Mouse (Mus musculus) bone marrow, adult 2 months (tissue): ENCODE data around the gene Trir.

ENCODE experiments used
- CTCF ChIP-seq: fragments of 200-500 bp; IDR thresholded peaks from 2 replicates; pipeline ENCODE4 v1.5.1; 2011; ENCODE audit warnings: low read length, control low read depth; ENCODE audit not compliant: control insufficient read depth, insufficient read depth
- POLR2A ChIP-seq: fragments of 200-500 bp; IDR thresholded peaks from 2 replicates; pipeline ENCODE4 v1.6.1; 2011; ENCODE audit warnings: low read depth, mild to moderate bottlenecking, control low read depth, low read length, borderline replicate concordance; ENCODE audit not compliant: control insufficient read depth

GRCm38 (mm10) chr8:85057367-85057766 lies 30.7 kb downstream of the Trir start:
- TF ChIP-seq CTCF (no peak), POLR2A (no peak)
